In genomic region chr8:67231921-67232701, GRCm38 (mm10) we compare ENCODE assay signal across 14 mouse cellular contexts.
"Had no signal": no experiment of that assay in that cellular context is flagged by ENCODE, and none has a peak within 500 bp of the region (broad histone marks: within the 10 kb centered on the region; RNA-seq: fewer than 3 reads in every experiment).

No protein-coding gene starts in this region.

- H3K4me1 ChIP-seq: intestine, embryonic 15.5 days; kidney, embryonic 15.5 days; limb, embryonic 13.5 days; midbrain, embryonic 10.5 days; neural tube, embryonic 15.5 days; stomach, embryonic 15.5 days had no signal

- DNase-seq: kidney, adult 18-20 months; kidney, postnatal 14 days; left cerebral cortex, postnatal 4 days; lung, adult 18-20 months; midbrain, embryonic 14.5 days; right cerebral cortex, postnatal 4 days; thymus, postnatal 36 days had no signal

- H3K27me3 ChIP-seq: intestine, embryonic 15.5 days; kidney, embryonic 15.5 days; limb, embryonic 13.5 days; neural tube, embryonic 15.5 days; stomach, embryonic 15.5 days had no signal

- H3K9me3 ChIP-seq: intestine, embryonic 15.5 days; kidney, embryonic 15.5 days; limb, embryonic 13.5 days; midbrain, embryonic 10.5 days; neural tube, embryonic 15.5 days; stomach, embryonic 15.5 days had no signal

- ATAC-seq: intestine, embryonic 15.5 days had no signal

- H3K4me3 ChIP-seq: intestine, embryonic 15.5 days; kidney, embryonic 15.5 days; limb, embryonic 13.5 days; midbrain, embryonic 10.5 days; myocyte; neural tube, embryonic 15.5 days; stomach, embryonic 15.5 days had no signal

- H3K27ac ChIP-seq: intestine, embryonic 15.5 days; kidney, embryonic 15.5 days; limb, embryonic 13.5 days; midbrain, embryonic 10.5 days; neural tube, embryonic 15.5 days; stomach, embryonic 15.5 days had no signal

- H3K4me2 ChIP-seq: intestine, embryonic 15.5 days; kidney, embryonic 15.5 days; limb, embryonic 13.5 days; neural tube, embryonic 15.5 days; stomach, embryonic 15.5 days had no signal

- H3K36me3 ChIP-seq: intestine, embryonic 15.5 days; kidney, embryonic 15.5 days; limb, embryonic 13.5 days; midbrain, embryonic 10.5 days; neural tube, embryonic 15.5 days; stomach, embryonic 15.5 days had no signal

- H3K9ac ChIP-seq: intestine, embryonic 15.5 days; kidney, embryonic 15.5 days; limb, embryonic 13.5 days; neural tube, embryonic 15.5 days; stomach, embryonic 15.5 days had no signal
